Mouse (Mus musculus) liver, embryonic 14.5 days (tissue): ENCODE data around the gene Tha1.

Source experiments
- CTCF ChIP-seq: IDR thresholded peaks from 2 replicates; pipeline ENCODE4 v1.5.1; 2016; ENCODE audit warnings: antibody characterized with exemption, low read depth, control low read depth
- EP300 ChIP-seq: IDR thresholded peaks from 2 replicates; pipeline ENCODE4 v1.6.1; 2016; ENCODE audit warnings: antibody characterized with exemption, low read depth

DNA sequence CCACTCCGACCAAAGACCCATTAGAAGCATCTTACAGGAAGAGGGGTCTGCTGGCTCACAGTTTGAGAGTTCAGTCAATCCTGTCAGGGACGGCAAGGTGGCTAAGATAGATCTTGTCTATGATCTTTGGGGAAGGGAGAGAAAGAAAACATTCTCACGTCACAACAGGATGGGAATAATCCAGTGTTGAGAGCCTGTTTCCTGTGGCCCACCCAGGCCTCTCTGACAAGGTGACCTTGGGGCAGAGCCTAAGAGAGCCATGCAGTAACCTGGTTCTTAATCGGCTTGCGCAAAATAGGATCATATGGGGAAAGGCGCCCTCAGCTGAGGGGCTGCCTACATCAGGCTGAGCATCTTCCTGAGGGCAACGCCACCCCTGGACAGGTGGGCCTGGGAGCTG, 42.6 kb upstream of the Tha1 start:
- TF ChIP-seq EP300, result no peak
- TF ChIP-seq CTCF, result no peak
